Mouse (Mus musculus): ENCODE data around the gene Chst3. TPM values are rescaled to one million over a fixed set of nuclear protein-coding genes. Genes with fewer than 3 reads are reported as not detected.
A peak's percentile ranks its signal among the peaks of the same experiment; 100 is the strongest.
"Not testable (repeated sequence)": the region's sequence is repeated elsewhere in the genome, so short reads cannot be mapped to it uniquely, and the experiment has no call there.

The Chst3 gene
- polyA plus RNA-seq, 1 experiment from 2014 or later: 1.3 TPM

DNA sequence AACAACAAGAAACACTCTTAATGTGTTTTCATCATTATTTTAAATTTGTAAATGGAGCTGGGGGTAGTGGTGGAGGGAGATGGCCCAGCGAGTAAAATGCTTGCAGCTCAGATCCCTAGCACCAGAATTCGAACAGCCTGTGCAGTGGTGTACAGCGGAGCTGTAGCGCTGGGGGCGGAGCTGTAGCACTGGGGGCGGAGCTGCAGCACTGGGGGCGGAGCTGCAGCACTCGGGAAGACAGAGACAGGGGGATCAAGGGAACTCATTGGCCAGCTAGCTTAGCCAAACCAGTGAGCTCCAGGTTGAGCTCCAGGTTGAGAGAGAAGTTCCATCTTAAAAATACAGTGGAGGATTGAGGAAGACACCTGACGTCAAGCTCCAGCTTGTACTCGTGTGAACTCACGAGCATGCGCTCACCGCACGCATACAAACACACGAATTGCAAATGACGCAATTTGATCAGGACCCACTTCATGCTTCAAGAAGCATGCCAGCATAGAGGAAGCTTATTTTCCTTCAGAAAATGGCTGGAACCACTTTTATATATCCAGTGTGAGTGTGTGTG lies 38.3 kb upstream of the Chst3 start:
- H3K9ac ChIP-seq (ENCODE audit: low read length): no peak overlapping the region
- peaks cover 5% of the 10 kb centered on the region; the same call in 1 of the 2 replicates for H3K4me1 ChIP-seq (replicated peaks; ENCODE audit: control insufficient read depth, insufficient read depth, low read length)
- no peak overlapping the region for H3K4me2 ChIP-seq (ENCODE audit: low read length)
- no peaks in the 10 kb centered on the region for H3K27me3 ChIP-seq (replicated peaks; ENCODE audit: control insufficient read depth, insufficient read depth, low read length)
- H3K27ac ChIP-seq (ENCODE audit: low read depth): no peak overlapping the region
- DNase-seq (ENCODE audit: low spot score): no peak
- WGBS: 64% methylated on average over 16 of the region's 16 CpGs
- no peaks in the 10 kb centered on the region for H3K9me3 ChIP-seq (ENCODE audit: control insufficient read depth, low read length)
- no peak for ATAC-seq (replicated peaks; ENCODE audit: low FRiP score, low TSS enrichment, low read depth)
- no peaks in the 10 kb centered on the region for H3K36me3 ChIP-seq (ENCODE audit: control insufficient read depth, insufficient read depth, low read length)
- H3K4me3 ChIP-seq (ENCODE audit: low read depth, low read length): no peak overlapping the region

DNA sequence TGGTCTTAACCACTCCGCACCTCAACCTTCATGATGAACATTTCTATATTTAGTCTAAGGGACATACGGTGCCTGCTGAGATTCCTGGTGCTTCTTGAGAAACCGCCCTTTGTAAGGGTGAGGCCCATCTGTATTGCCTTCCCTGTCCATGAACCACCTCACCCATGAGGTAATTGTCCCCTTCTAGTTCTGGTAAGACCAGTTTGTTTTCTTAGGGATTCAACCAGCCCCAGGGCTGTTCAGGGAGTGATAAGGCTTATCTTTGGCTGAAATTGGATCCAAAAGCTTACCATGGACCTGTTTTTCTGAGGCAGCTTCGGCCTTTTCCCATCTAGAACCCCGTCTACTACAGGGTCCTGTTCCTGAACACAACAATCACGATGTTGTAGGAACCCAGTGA lies 37.0 kb upstream of the Chst3 start:
- H3K9ac ChIP-seq (ENCODE audit: low read length): no peak overlapping the region

GRCm38 (mm10) chr10:60252606-60253005 lies 33.5 kb upstream of the Chst3 start:
- no peaks in the 10 kb centered on the region for H3K36me3 ChIP-seq (ENCODE audit: control insufficient read depth, insufficient read depth, low read length)
- H3K27ac ChIP-seq (ENCODE audit: low read depth): no peak overlapping the region
- H3K4me3 ChIP-seq (ENCODE audit: low read depth, low read length): no peak overlapping the region
- H3K4me2 ChIP-seq (ENCODE audit: low read length): no peak overlapping the region
- no peak overlapping the region for H3K9ac ChIP-seq (ENCODE audit: low read length)
- H3K27me3 ChIP-seq (replicated peaks; ENCODE audit: control insufficient read depth, insufficient read depth, low read length): no peaks in the 10 kb centered on the region
- no peaks in the 10 kb centered on the region for H3K4me1 ChIP-seq (replicated peaks; ENCODE audit: control insufficient read depth, insufficient read depth, low read length)
- H3K9me3 ChIP-seq (ENCODE audit: control insufficient read depth, low read length): no peaks in the 10 kb centered on the region
- WGBS: 72% methylated on average over 4 of the region's 4 CpGs
- ATAC-seq (replicated peaks; ENCODE audit: low FRiP score, low TSS enrichment, low read depth) (no peak), DNase-seq (ENCODE audit: low spot score) (no peak)

More for the DNA sequence above, 37.0 kb upstream of the Chst3 start:
- no peak for DNase-seq (ENCODE audit: low spot score)
- 69% methylated on average over 6 of the region's 6 CpGs for WGBS
- H3K36me3 ChIP-seq (ENCODE audit: control insufficient read depth, insufficient read depth, low read length): no peaks in the 10 kb centered on the region
- no peaks in the 10 kb centered on the region for H3K4me1 ChIP-seq (replicated peaks; ENCODE audit: control insufficient read depth, insufficient read depth, low read length)
- H3K27ac ChIP-seq (ENCODE audit: low read depth): peak overlapping the region; percentile 57
- H3K9me3 ChIP-seq (ENCODE audit: control insufficient read depth, low read length): no peaks in the 10 kb centered on the region
- H3K4me3 ChIP-seq (ENCODE audit: low read depth, low read length): no peak overlapping the region
- H3K4me2 ChIP-seq (ENCODE audit: low read length): no peak overlapping the region
- ATAC-seq (replicated peaks; ENCODE audit: low FRiP score, low TSS enrichment, low read depth): peak; percentile 72
- no peaks in the 10 kb centered on the region for H3K27me3 ChIP-seq (replicated peaks; ENCODE audit: control insufficient read depth, insufficient read depth, low read length)

- no peak for DNase-seq (ENCODE audit: low spot score)
- 82% methylated on average over 4 of the region's 4 CpGs for WGBS
- Histone ChIP-seq H3K27me3 (replicated peaks; ENCODE audit: control insufficient read depth, insufficient read depth, low read length) (no peaks in the 10 kb centered on the region), H3K4me3 (ENCODE audit: low read depth, low read length) (no peak overlapping the region), H3K9ac (ENCODE audit: low read length) (no peak overlapping the region), H3K27ac (ENCODE audit: low read depth) (no peak overlapping the region), H3K36me3 (ENCODE audit: control insufficient read depth, insufficient read depth, low read length) (no peaks in the 10 kb centered on the region), H3K9me3 (ENCODE audit: control insufficient read depth, low read length) (no peaks in the 10 kb centered on the region), H3K4me1 (replicated peaks; ENCODE audit: control insufficient read depth, insufficient read depth, low read length) (no peaks in the 10 kb centered on the region), H3K4me2 (ENCODE audit: low read length) (no peak overlapping the region)
- ATAC-seq (replicated peaks; ENCODE audit: low FRiP score, low TSS enrichment, low read depth): no peak
These were observed 33.1 kb upstream of the Chst3 start for GRCm38 (mm10) chr10:60252187-60252586.

- Histone ChIP-seq H3K4me1 (replicated peaks; ENCODE audit: control insufficient read depth, insufficient read depth, low read length) (no peaks in the 10 kb centered on the region), H3K27ac (ENCODE audit: low read depth) (no peak overlapping the region), H3K27me3 (replicated peaks; ENCODE audit: control insufficient read depth, insufficient read depth, low read length) (no peaks in the 10 kb centered on the region), H3K4me2 (ENCODE audit: low read length) (no peak overlapping the region), H3K36me3 (ENCODE audit: control insufficient read depth, insufficient read depth, low read length) (no peaks in the 10 kb centered on the region), H3K9ac (ENCODE audit: low read length) (no peak overlapping the region), H3K9me3 (ENCODE audit: control insufficient read depth, low read length) (no peaks in the 10 kb centered on the region), H3K4me3 (ENCODE audit: low read depth, low read length) (no peak overlapping the region)
- 90% methylated on average over 13 of the region's 13 CpGs for WGBS
- DNase-seq (ENCODE audit: low spot score): no peak
- no peak for ATAC-seq (replicated peaks; ENCODE audit: low FRiP score, low TSS enrichment, low read depth)
These were observed 31.4 kb upstream of the Chst3 start for GRCm38 (mm10) chr10:60250426-60250965.

GRCm38 (mm10) chr10:60248345-60248744 lies 29.3 kb upstream of the Chst3 start:
- not testable (repeated sequence) for ATAC-seq (replicated peaks; ENCODE audit: low FRiP score, low TSS enrichment, low read depth); H3K27ac ChIP-seq (ENCODE audit: low read depth)
- WGBS: 75% methylated on average over 3 of the region's 3 CpGs

GRCm38 (mm10) chr10:60246519-60246918 lies 27.5 kb upstream of the Chst3 start:
- H3K9me3 ChIP-seq (ENCODE audit: control insufficient read depth, low read length): no peaks in the 10 kb centered on the region
- 41% methylated on average over 5 of the region's 5 CpGs for WGBS
- H3K27ac ChIP-seq (ENCODE audit: low read depth): no peak overlapping the region
- no peaks in the 10 kb centered on the region for H3K27me3 ChIP-seq (replicated peaks; ENCODE audit: control insufficient read depth, insufficient read depth, low read length)
- no peak overlapping the region for H3K4me3 ChIP-seq (ENCODE audit: low read depth, low read length)
- H3K4me1 ChIP-seq (replicated peaks; ENCODE audit: control insufficient read depth, insufficient read depth, low read length): 0 out of 2 replicates have a peak, but pooled peaks cover 3% of the 10 kb centered on the region
- ATAC-seq (replicated peaks; ENCODE audit: low FRiP score, low TSS enrichment, low read depth): no peak; the same call in 1 of the 2 replicates
- no peak overlapping the region for H3K4me2 ChIP-seq (ENCODE audit: low read length)
- H3K36me3 ChIP-seq (ENCODE audit: control insufficient read depth, insufficient read depth, low read length): no peaks in the 10 kb centered on the region
- H3K9ac ChIP-seq (ENCODE audit: low read length): no peak overlapping the region
- DNase-seq (ENCODE audit: low spot score): peak; percentile 81

More at GRCm38 (mm10) chr10:60248345-60248744, 29.3 kb upstream of the Chst3 start:
- H3K36me3 ChIP-seq (ENCODE audit: control insufficient read depth, insufficient read depth, low read length); H3K9me3 ChIP-seq (ENCODE audit: control insufficient read depth, low read length); H3K4me3 ChIP-seq (ENCODE audit: low read depth, low read length); H3K4me2 ChIP-seq (ENCODE audit: low read length); DNase-seq (ENCODE audit: low spot score); H3K27me3 ChIP-seq (replicated peaks; ENCODE audit: control insufficient read depth, insufficient read depth, low read length); H3K4me1 ChIP-seq (replicated peaks; ENCODE audit: control insufficient read depth, insufficient read depth, low read length); H3K9ac ChIP-seq (ENCODE audit: low read length): not testable (repeated sequence)

- Histone ChIP-seq H3K36me3 (ENCODE audit: control insufficient read depth, insufficient read depth, low read length) (no peaks in the 10 kb centered on the region), H3K9ac (ENCODE audit: low read length) (no peak overlapping the region), H3K4me3 (ENCODE audit: low read depth, low read length) (no peak overlapping the region), H3K4me1 (replicated peaks; ENCODE audit: control insufficient read depth, insufficient read depth, low read length) (0 out of 2 replicates have a peak, but pooled peaks cover 3% of the 10 kb centered on the region), H3K27ac (ENCODE audit: low read depth) (no peak overlapping the region), H3K4me2 (ENCODE audit: low read length) (no peak overlapping the region), H3K27me3 (replicated peaks; ENCODE audit: control insufficient read depth, insufficient read depth, low read length) (no peaks in the 10 kb centered on the region), H3K9me3 (ENCODE audit: control insufficient read depth, low read length) (no peaks in the 10 kb centered on the region)
- WGBS: 79% methylated on average over 7 of the region's 7 CpGs
- ATAC-seq (replicated peaks; ENCODE audit: low FRiP score, low TSS enrichment, low read depth) (no peak), DNase-seq (ENCODE audit: low spot score) (no peak)
These were observed 26.6 kb upstream of the Chst3 start for GRCm38 (mm10) chr10:60245635-60246034.

GRCm38 (mm10) chr10:60245041-60245440 lies 26.0 kb upstream of the Chst3 start:
- H3K4me1 ChIP-seq (replicated peaks; ENCODE audit: control insufficient read depth, insufficient read depth, low read length): 0 out of 2 replicates have a peak, but pooled peaks cover 3% of the 10 kb centered on the region
- no peak overlapping the region for H3K4me3 ChIP-seq (ENCODE audit: low read depth, low read length)
- no peaks in the 10 kb centered on the region for H3K27me3 ChIP-seq (replicated peaks; ENCODE audit: control insufficient read depth, insufficient read depth, low read length)
- no peak overlapping the region for H3K27ac ChIP-seq (ENCODE audit: low read depth)
- no peaks in the 10 kb centered on the region for H3K9me3 ChIP-seq (ENCODE audit: control insufficient read depth, low read length)
- DNase-seq (ENCODE audit: low spot score) (peak; percentile 99), ATAC-seq (replicated peaks; ENCODE audit: low FRiP score, low TSS enrichment, low read depth) (peak; percentile 78)
- H3K9ac ChIP-seq (ENCODE audit: low read length): no peak overlapping the region
- H3K36me3 ChIP-seq (ENCODE audit: control insufficient read depth, insufficient read depth, low read length): no peaks in the 10 kb centered on the region
- no peak overlapping the region for H3K4me2 ChIP-seq (ENCODE audit: low read length)
- WGBS: 4% methylated on average over 8 of the region's 8 CpGs

Measured in intestine, embryonic 14.5 days (tissue).